Mouse (Mus musculus) intestine, embryonic 16.5 days (tissue): Measurements from ENCODE around the gene Gpatch8. TPM values are rescaled to one million over a fixed set of nuclear protein-coding genes. Genes with fewer than 3 reads are reported as not detected.

Source experiments
- ATAC-seq: fragments of 200-750 bp; cut with Nextera tagmentation; 2 replicates; pipeline ENCODE4 v1.8.0; 2017; ENCODE audit warnings: moderate TSS enrichment, moderate library complexity
- H3K27ac ChIP-seq: fragments of 300-500 bp; sonication (generic); 2 replicates; pipeline ENCODE4 v1.5.1; 2014; ENCODE audit warnings: mild to moderate bottlenecking, low read length
- H3K27me3 ChIP-seq: fragments of 300-500 bp; sonication (generic); replicated peaks from 2 replicates; pipeline ENCODE4 v1.6.1; 2014; ENCODE audit warnings: low read length, control low read depth, mixed read lengths; ENCODE audit not compliant: control insufficient read depth, insufficient read depth
- H3K36me3 ChIP-seq: fragments of 300-500 bp; sonication (generic); 2 replicates; pipeline ENCODE4 v1.6.1; 2014; ENCODE audit warnings: low read length, control low read depth; ENCODE audit not compliant: control insufficient read depth, insufficient read depth
- H3K4me1 ChIP-seq: fragments of 300-500 bp; sonication (generic); 2 replicates; pipeline ENCODE4 v1.6.1; 2014; ENCODE audit warnings: low read length, control low read depth, mixed read lengths; ENCODE audit not compliant: control insufficient read depth, insufficient read depth
- H3K4me2 ChIP-seq: fragments of 300-500 bp; sonication (generic); 2 replicates; pipeline ENCODE4 v1.6.1; 2014; ENCODE audit warnings: low read depth, low read length, control low read depth
- H3K4me3 ChIP-seq: fragments of 300-500 bp; sonication (generic); 2 replicates; pipeline ENCODE4 v1.5.1; 2014; ENCODE audit warnings: mild to moderate bottlenecking, low read length
- H3K9ac ChIP-seq: fragments of 300-500 bp; sonication (generic); 2 replicates; pipeline ENCODE4 v1.6.1; 2014; ENCODE audit warnings: low read depth, low read length
- H3K9me3 ChIP-seq: fragments of 300-500 bp; sonication (generic); 2 replicates; pipeline ENCODE4 v1.6.1; 2016; ENCODE audit warnings: low read length, control low read depth; ENCODE audit not compliant: control insufficient read depth
- WGBS: fragments of 180-500 bp; shearing (Covaris S2); extraction: QIAGEN DNeasy Blood & Tissue Kit; methylation state at CpG from one replicate; pipeline ENCODE4 v1.1.7; 2014; 5-methylcytosine and 5-hydroxymethylcytosine counted together
- polyA plus RNA-seq: library from polyadenylated mRNA; unstranded; fragments of >200 nt; fragmentation: Nextera tagmentation; extraction: Ambion mirVana; gene quantifications from 2 replicates; pipeline ENCODE4 v1.2.1, GENCODE M21; 2015

Gpatch8 gene
- polyA plus RNA-seq, 1 experiment from 2014 or later = 34.5 TPM

- Histone ChIP-seq H3K27me3 (no peaks in the 10 kb centered on the region), H3K4me1 (0 out of 2 replicates have a peak, but pooled peaks cover 4% of the 10 kb centered on the region), H3K9ac (no peak overlapping the region), H3K36me3 (no peaks in the 10 kb centered on the region), H3K9me3 (no peaks in the 10 kb centered on the region), H3K4me2 (no peak overlapping the region), H3K27ac (no peak overlapping the region), H3K4me3 (no peak overlapping the region)
- WGBS = 87% methylated on average over 2 of the region's 2 CpGs
- no peak for ATAC-seq
These were observed 22.1 kb downstream of the Gpatch8 start for GRCm38 (mm10) chr11:102534078-102534477.

- Histone ChIP-seq H3K4me2 (no peak overlapping the region), H3K27me3 (no peaks in the 10 kb centered on the region), H3K9ac (no peak overlapping the region), H3K9me3 (no peaks in the 10 kb centered on the region), H3K36me3 (no peaks in the 10 kb centered on the region), H3K4me3 (no peak overlapping the region), H3K27ac (no peak overlapping the region), H3K4me1 (0 out of 2 replicates have a peak, but pooled peaks cover 4% of the 10 kb centered on the region)
- ATAC-seq = peak; percentile 82
- 40% methylated on average over 5 of the region's 5 CpGs for WGBS
These were observed 24.8 kb downstream of the Gpatch8 start for GRCm38 (mm10) chr11:102531425-102531824.

GRCm38 (mm10) chr11:102514793-102515424 lies 41.3 kb downstream of the Gpatch8 start:
- 55% methylated on average over 1 of the region's 1 CpGs for WGBS
- peak; percentile 92 for ATAC-seq
- H3K9ac ChIP-seq = no peak overlapping the region
- H3K4me3 ChIP-seq = no peak overlapping the region
- no peak overlapping the region for H3K4me2 ChIP-seq
- H3K9me3 ChIP-seq = no peaks in the 10 kb centered on the region
- H3K27ac ChIP-seq = peak overlapping the region; percentile 26
- no peaks in the 10 kb centered on the region for H3K36me3 ChIP-seq
- no peaks in the 10 kb centered on the region for H3K27me3 ChIP-seq
- H3K4me1 ChIP-seq = peaks cover 8% of the 10 kb centered on the region

- Histone ChIP-seq H3K9ac (no peak overlapping the region), H3K36me3 (0 out of 2 replicates have a peak, but pooled peaks cover 3% of the 10 kb centered on the region), H3K4me1 (peaks cover 6% of the 10 kb centered on the region), H3K9me3 (no peaks in the 10 kb centered on the region), H3K27ac (no peak overlapping the region), H3K4me3 (no peak overlapping the region), H3K27me3 (no peaks in the 10 kb centered on the region), H3K4me2 (no peak overlapping the region)
- 77% methylated on average over 6 of the region's 6 CpGs for WGBS
- no peak for ATAC-seq
These were observed 46.0 kb downstream of the Gpatch8 start for GRCm38 (mm10) chr11:102510226-102510625.

GRCm38 (mm10) chr11:102496732-102497131 lies 59.5 kb downstream of the Gpatch8 start:
- no peak overlapping the region for H3K27ac ChIP-seq
- no peaks in the 10 kb centered on the region for H3K9me3 ChIP-seq
- H3K9ac ChIP-seq = no peak overlapping the region
- no peak overlapping the region for H3K4me2 ChIP-seq
- no peak for ATAC-seq
- no peaks in the 10 kb centered on the region for H3K27me3 ChIP-seq
- WGBS = 91% methylated on average over 2 of the region's 2 CpGs
- H3K4me3 ChIP-seq = no peak overlapping the region
- H3K36me3 ChIP-seq = 0 out of 2 replicates have a peak, but pooled peaks cover 7% of the 10 kb centered on the region
- H3K4me1 ChIP-seq = no peaks in the 10 kb centered on the region

- WGBS = 93% methylated on average over 2 of the region's 2 CpGs
- H3K4me2 ChIP-seq = no peak overlapping the region
- H3K4me3 ChIP-seq = no peak overlapping the region
- H3K4me1 ChIP-seq = no peaks in the 10 kb centered on the region
- no peaks in the 10 kb centered on the region for H3K27me3 ChIP-seq
- H3K27ac ChIP-seq = no peak overlapping the region
- H3K9ac ChIP-seq = no peak overlapping the region
- ATAC-seq = no peak
- 0 out of 2 replicates have a peak, but pooled peaks cover 7% of the 10 kb centered on the region for H3K36me3 ChIP-seq
- H3K9me3 ChIP-seq = no peaks in the 10 kb centered on the region
These were observed 60.0 kb downstream of the Gpatch8 start for GRCm38 (mm10) chr11:102496206-102496605.

- Histone ChIP-seq H3K4me2 (no peak overlapping the region), H3K27me3 (no peaks in the 10 kb centered on the region), H3K27ac (no peak overlapping the region), H3K9ac (no peak overlapping the region), H3K36me3 (0 out of 2 replicates have a peak, but pooled peaks cover 7% of the 10 kb centered on the region), H3K4me1 (no peaks in the 10 kb centered on the region), H3K4me3 (no peak overlapping the region), H3K9me3 (no peaks in the 10 kb centered on the region)
- no peak for ATAC-seq
- WGBS = 96% methylated on average over 5 of the region's 5 CpGs
These were observed 60.5 kb downstream of the Gpatch8 start for GRCm38 (mm10) chr11:102495742-102496141.

- ATAC-seq = no peak
- Histone ChIP-seq H3K4me3 (no peak overlapping the region), H3K4me2 (no peak overlapping the region), H3K36me3 (0 out of 2 replicates have a peak, but pooled peaks cover 7% of the 10 kb centered on the region), H3K27ac (no peak overlapping the region), H3K27me3 (no peaks in the 10 kb centered on the region), H3K9me3 (no peaks in the 10 kb centered on the region), H3K9ac (no peak overlapping the region), H3K4me1 (no peaks in the 10 kb centered on the region)
- 91% methylated on average over 6 of the region's 6 CpGs for WGBS
These were observed 61.1 kb downstream of the Gpatch8 start for GRCm38 (mm10) chr11:102495114-102495513.

- no peak overlapping the region for H3K4me3 ChIP-seq
- no peaks in the 10 kb centered on the region for H3K27me3 ChIP-seq
- H3K9ac ChIP-seq = no peak overlapping the region
- no peak overlapping the region for H3K4me2 ChIP-seq
- H3K36me3 ChIP-seq = 0 out of 2 replicates have a peak, but pooled peaks cover 7% of the 10 kb centered on the region
- H3K4me1 ChIP-seq = no peaks in the 10 kb centered on the region
- no peaks in the 10 kb centered on the region for H3K9me3 ChIP-seq
- WGBS = 76% methylated on average over 7 of the region's 7 CpGs
- ATAC-seq = no peak
- H3K27ac ChIP-seq = no peak overlapping the region
These were observed 62.0 kb downstream of the Gpatch8 start for GRCm38 (mm10) chr11:102494063-102494650.
